Mouse (Mus musculus): ENCODE results near the gene Tbl1xr1. TPM values are rescaled to one million over a fixed set of nuclear protein-coding genes. Genes with fewer than 3 reads are reported as not detected.

The Tbl1xr1 gene
- polyA plus RNA-seq, 1 experiment from 2014 or later, result 23.4 TPM

DNA sequence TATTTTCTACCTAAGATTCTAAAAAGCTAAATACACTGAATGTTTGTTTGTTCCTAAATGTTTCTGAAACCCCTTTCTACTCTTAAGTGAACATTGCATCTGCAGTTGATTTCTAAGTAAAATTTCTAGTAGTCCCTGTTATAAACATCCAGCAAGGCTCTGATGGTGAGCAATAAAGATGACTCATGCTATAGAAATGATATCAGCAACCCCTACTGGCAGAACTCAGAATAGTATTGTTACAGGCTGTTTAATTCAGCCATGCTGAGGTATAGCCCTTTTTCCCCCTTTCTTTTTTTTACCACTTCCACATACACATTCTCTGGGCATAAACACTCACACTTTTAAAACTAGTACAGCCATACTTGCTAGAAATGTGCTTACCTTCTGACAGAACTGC lies 114.0 kb downstream of the Tbl1xr1 start:
- no peaks in the 10 kb centered on the region for H3K9me3 ChIP-seq
- H3K27me3 ChIP-seq, result no peaks in the 10 kb centered on the region
- H3K4me1 ChIP-seq, result no peaks in the 10 kb centered on the region
- H3K9ac ChIP-seq (replicated peaks), result no peak overlapping the region
- no peak overlapping the region for H3K4me3 ChIP-seq
- H3K4me2 ChIP-seq (replicated peaks), result no peak overlapping the region
- peak; percentile 84 for ATAC-seq (replicated peaks)
- H3K27ac ChIP-seq (replicated peaks), result no peak overlapping the region
- H3K36me3 ChIP-seq, result peaks cover 7% of the 10 kb centered on the region; the same call in 1 of the 2 replicates

DNA sequence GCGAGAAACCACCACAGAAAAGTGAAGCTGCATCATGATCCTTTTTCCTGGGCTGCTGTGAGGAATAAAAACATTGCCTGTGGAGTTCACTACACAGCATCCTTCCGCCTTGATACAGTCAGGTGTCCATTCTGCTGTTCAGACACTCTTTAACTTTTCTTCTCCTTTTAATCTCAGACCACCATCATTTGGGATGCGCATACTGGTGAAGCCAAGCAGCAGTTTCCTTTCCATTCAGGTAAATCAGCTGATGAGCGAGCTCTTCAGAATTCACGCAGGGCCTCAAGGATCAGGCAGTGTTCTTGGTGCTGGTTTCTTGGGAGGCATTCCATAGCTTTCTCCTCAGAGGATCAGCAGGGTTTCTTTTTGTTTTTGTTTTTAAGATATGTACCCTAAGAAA lies 116.5 kb downstream of the Tbl1xr1 start:
- Histone ChIP-seq H3K9ac (replicated peaks) (no peak overlapping the region), H3K9me3 (no peaks in the 10 kb centered on the region), H3K36me3 (peaks cover 10% of the 10 kb centered on the region; the same call in 1 of the 2 replicates), H3K4me3 (no peak overlapping the region), H3K27me3 (no peaks in the 10 kb centered on the region), H3K4me1 (no peaks in the 10 kb centered on the region), H3K27ac (replicated peaks) (no peak overlapping the region), H3K4me2 (replicated peaks) (no peak overlapping the region)
- WGBS, result 91% methylated on average over 5 of the region's 5 CpGs
- no peak for ATAC-seq (replicated peaks)

DNA sequence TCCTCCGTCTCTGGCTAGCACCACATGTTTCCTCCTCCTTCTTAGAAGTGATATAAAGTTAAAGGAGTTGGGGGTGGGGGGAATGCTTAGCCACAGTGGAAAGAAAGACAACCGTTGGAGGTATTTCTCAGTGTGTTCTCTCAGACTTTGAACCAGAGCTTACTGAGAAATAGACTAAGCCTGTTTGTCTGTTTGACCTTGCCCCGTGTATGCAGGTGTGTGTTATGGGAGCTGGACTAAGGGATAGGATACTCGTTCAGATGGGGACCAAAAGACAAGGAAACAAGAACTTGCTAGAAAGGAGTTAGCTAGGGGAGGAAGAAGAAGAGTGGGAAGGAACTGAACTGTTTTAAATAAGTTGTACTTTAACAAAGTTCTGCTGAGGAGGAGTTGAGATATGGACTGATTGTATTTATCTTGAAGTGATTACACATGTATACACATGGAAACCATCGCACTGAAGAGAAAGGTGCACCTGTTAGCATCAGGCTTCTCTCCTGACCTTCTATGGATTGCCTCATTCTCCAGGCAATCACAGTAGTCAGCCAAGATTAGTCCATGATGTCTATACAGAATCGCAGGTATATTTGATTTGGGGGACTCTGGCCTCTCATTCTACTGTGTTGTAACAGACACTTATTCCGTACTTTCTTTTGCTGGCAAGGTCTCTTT lies 117.9 kb downstream of the Tbl1xr1 start:
- Histone ChIP-seq H3K4me1 (no peaks in the 10 kb centered on the region), H3K9me3 (no peaks in the 10 kb centered on the region), H3K4me2 (replicated peaks) (no peak overlapping the region), H3K9ac (replicated peaks) (no peak overlapping the region), H3K36me3 (peaks cover 17% of the 10 kb centered on the region), H3K27ac (replicated peaks) (no peak overlapping the region), H3K27me3 (no peaks in the 10 kb centered on the region), H3K4me3 (no peak overlapping the region)
- WGBS, result 89% methylated on average over 7 of the region's 7 CpGs
- no peak for ATAC-seq (replicated peaks)

DNA sequence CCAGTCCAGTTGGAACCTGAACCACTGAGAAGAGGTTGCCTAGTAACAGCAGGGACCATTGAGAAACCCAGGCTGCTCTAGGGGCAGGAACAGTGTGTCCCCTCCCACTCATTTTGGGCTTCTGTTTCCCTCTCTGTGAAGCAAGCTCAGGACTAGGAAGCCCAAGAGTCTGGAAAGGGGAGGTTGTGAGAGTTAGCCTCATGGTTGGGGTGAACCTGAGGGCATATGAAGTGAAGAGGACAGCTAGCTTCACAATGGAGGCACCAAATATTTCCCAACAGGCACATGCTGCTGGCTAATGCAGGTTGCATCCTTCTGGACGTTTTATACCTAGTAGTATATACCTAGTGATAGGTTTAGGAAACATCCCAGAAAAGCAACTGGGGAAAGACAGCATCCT lies 122.3 kb downstream of the Tbl1xr1 start:
- Histone ChIP-seq H3K9ac (replicated peaks) (no peak overlapping the region), H3K4me3 (no peak overlapping the region), H3K4me2 (replicated peaks) (no peak overlapping the region), H3K36me3 (peaks cover 26% of the 10 kb centered on the region), H3K27me3 (no peaks in the 10 kb centered on the region), H3K9me3 (no peaks in the 10 kb centered on the region), H3K27ac (replicated peaks) (no peak overlapping the region), H3K4me1 (no peaks in the 10 kb centered on the region)
- WGBS, result 78% methylated on average over 1 of the region's 1 CpGs
- ATAC-seq (replicated peaks), result no peak

DNA sequence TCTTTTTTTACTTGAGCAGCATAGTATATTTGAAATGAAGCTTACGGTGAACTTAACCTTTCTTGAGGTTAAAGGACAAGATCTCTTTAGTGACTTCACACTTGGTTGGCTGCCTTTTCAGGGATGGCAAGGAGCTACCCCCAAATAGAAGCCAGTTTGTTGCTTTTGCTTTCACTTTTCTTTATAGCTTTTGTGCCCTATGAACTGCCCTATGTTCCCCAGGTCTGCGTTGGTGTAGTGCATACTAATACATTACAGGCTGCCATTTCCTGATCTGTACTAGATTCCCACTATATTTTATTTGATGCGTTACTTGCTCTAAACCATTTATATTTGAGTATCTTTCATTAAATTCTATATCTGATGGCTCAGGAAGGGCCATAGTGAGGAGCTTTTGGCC lies 127.7 kb downstream of the Tbl1xr1 start:
- Histone ChIP-seq H3K9me3 (no peaks in the 10 kb centered on the region), H3K27ac (replicated peaks) (no peak overlapping the region), H3K4me3 (no peak overlapping the region), H3K4me2 (replicated peaks) (no peak overlapping the region), H3K9ac (replicated peaks) (no peak overlapping the region), H3K27me3 (no peaks in the 10 kb centered on the region), H3K36me3 (peaks cover 16% of the 10 kb centered on the region), H3K4me1 (no peaks in the 10 kb centered on the region)
- WGBS, result 94% methylated on average over 3 of the region's 3 CpGs
- no peak for ATAC-seq (replicated peaks)

DNA sequence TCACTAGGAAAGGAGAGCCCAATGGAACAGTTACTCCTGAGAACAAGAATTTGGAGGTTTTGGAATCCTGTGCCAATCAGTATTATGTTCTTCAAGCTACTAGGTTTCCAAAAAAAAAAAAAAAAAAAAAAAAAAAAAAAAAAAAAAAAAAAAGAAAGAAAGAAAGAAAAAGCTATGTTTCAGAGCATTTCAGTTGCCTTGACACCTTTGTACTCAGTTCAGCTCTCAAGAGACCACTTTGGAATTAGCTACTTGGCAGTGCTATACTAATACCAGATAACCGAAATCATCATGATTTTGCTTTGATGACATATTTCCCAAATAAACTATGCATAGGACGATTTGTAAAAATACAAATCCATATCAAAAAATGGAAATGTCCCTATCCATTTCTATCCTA lies 145.1 kb downstream of the Tbl1xr1 start:
- no peak for ATAC-seq (replicated peaks)
- Histone ChIP-seq H3K4me1 (no peaks in the 10 kb centered on the region), H3K36me3 (no peaks in the 10 kb centered on the region; the same call in 1 of the 2 replicates), H3K27ac (replicated peaks) (no peak overlapping the region), H3K4me2 (replicated peaks) (no peak overlapping the region), H3K4me3 (no peak overlapping the region), H3K9me3 (no peaks in the 10 kb centered on the region), H3K9ac (replicated peaks) (no peak overlapping the region), H3K27me3 (no peaks in the 10 kb centered on the region)
- WGBS, result 86% methylated on average over 2 of the region's 2 CpGs

DNA sequence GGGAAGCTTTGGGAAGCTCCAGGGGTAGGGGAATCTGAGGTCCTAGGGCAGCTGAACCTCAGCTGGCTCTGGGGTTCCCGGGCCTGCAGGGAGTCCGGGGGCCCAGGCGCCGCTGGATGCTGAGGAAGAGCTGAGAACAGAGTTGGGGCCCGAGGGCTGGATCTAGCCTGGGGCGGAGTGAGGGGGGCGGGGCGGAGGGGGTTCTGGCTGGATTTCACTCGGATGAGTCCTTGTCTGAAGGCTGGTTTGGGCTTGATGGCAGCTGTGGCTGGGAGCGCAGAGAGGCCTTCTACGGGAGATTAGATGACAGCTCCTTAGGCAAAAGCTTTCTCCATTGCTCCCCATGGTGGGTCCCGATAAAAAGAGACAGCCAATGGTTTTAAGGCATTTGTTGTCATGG lies 145.9 kb downstream of the Tbl1xr1 start:
- ATAC-seq (replicated peaks), result no peak; the same call in 1 of the 2 replicates
- no peaks in the 10 kb centered on the region; the same call in 1 of the 2 replicates for H3K36me3 ChIP-seq
- no peaks in the 10 kb centered on the region for H3K27me3 ChIP-seq
- no peak overlapping the region for H3K27ac ChIP-seq (replicated peaks)
- H3K4me3 ChIP-seq, result no peak overlapping the region
- 43% methylated on average over 12 of the region's 12 CpGs for WGBS
- H3K9ac ChIP-seq (replicated peaks), result no peak overlapping the region
- H3K4me1 ChIP-seq, result no peaks in the 10 kb centered on the region
- no peaks in the 10 kb centered on the region for H3K9me3 ChIP-seq
- H3K4me2 ChIP-seq (replicated peaks), result no peak overlapping the region

DNA sequence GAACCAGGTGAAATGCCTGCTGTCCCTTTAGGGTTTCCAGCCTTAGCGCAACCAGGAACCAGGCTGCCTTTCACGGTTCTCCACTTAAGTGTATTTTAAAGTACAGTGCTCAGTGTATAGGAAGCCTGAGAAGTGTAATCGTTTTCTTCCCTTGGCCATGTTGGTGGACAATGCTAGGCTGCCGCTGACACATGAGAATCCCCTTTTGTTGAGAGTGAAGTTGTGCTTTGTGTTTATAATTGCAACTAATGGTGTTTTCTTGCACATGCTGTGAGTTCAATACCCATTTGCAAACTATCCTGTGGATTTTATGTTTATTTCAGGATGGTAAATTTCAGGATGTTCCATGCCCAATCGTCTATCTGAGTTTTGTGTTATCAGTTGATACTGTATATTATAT lies 146.6 kb downstream of the Tbl1xr1 start:
- H3K4me2 ChIP-seq (replicated peaks), result no peak overlapping the region
- no peaks in the 10 kb centered on the region for H3K36me3 ChIP-seq
- ATAC-seq (replicated peaks), result no peak
- H3K4me1 ChIP-seq, result no peaks in the 10 kb centered on the region
- H3K27me3 ChIP-seq, result no peaks in the 10 kb centered on the region
- no peaks in the 10 kb centered on the region for H3K9me3 ChIP-seq
- no peak overlapping the region for H3K27ac ChIP-seq (replicated peaks)
- WGBS, result 80% methylated on average over 5 of the region's 5 CpGs
- no peak overlapping the region for H3K4me3 ChIP-seq
- H3K9ac ChIP-seq (replicated peaks), result no peak overlapping the region

DNA sequence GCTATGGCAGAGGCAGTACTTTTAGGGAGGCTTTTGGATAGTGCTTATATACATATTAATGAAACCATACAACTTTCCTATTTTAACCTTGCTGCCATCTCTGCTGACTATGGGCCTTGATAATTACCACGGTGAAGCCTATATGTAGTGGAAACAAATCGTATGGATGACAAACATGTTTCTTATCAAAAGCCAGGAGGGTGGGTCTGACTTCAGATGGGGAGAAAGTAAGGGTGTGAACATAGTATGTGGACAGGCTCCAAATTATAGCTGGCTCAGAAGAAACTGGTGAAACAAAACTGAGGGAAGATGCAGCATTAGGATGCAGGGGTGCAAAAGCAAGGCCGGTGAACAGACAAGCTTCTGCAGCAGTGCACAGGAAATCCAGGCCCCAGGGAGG lies 151.6 kb downstream of the Tbl1xr1 start:
- Histone ChIP-seq H3K27ac (replicated peaks) (no peak overlapping the region), H3K4me1 (0 out of 2 replicates have a peak, but pooled peaks cover 5% of the 10 kb centered on the region), H3K36me3 (no peaks in the 10 kb centered on the region), H3K9ac (replicated peaks) (no peak overlapping the region), H3K27me3 (no peaks in the 10 kb centered on the region), H3K9me3 (no peaks in the 10 kb centered on the region), H3K4me2 (replicated peaks) (no peak overlapping the region), H3K4me3 (no peak overlapping the region)
- no peak for ATAC-seq (replicated peaks)
- 86% methylated on average over 3 of the region's 3 CpGs for whole genome bisulfite sequencing

DNA sequence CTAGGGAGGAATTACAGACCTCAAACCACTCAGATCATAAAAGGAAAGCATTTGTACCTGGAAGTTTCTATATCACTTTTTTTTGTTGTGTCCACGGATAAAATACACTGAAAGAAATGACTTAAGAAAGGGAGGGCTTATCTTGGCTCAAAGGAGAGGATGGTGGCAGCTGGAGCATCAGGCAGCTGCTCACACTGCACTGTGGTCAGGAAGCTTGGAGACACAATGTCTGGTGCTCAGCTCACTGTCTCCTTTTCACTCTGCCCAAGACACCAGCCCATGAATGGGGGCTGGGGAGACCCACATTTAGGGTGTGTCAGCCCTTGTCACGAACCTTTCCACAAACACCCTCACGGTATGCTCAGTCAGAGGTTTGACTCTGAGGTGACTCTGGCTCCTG lies 154.2 kb downstream of the Tbl1xr1 start:
- H3K9me3 ChIP-seq, result no peaks in the 10 kb centered on the region
- WGBS, result 75% methylated on average over 3 of the region's 3 CpGs
- H3K4me1 ChIP-seq, result 0 out of 2 replicates have a peak, but pooled peaks cover 5% of the 10 kb centered on the region
- ATAC-seq (replicated peaks), result no peak
- no peak overlapping the region for H3K4me3 ChIP-seq
- no peak overlapping the region for H3K27ac ChIP-seq (replicated peaks)
- H3K9ac ChIP-seq (replicated peaks), result no peak overlapping the region
- no peaks in the 10 kb centered on the region for H3K36me3 ChIP-seq
- no peak overlapping the region for H3K4me2 ChIP-seq (replicated peaks)
- H3K27me3 ChIP-seq, result no peaks in the 10 kb centered on the region

DNA sequence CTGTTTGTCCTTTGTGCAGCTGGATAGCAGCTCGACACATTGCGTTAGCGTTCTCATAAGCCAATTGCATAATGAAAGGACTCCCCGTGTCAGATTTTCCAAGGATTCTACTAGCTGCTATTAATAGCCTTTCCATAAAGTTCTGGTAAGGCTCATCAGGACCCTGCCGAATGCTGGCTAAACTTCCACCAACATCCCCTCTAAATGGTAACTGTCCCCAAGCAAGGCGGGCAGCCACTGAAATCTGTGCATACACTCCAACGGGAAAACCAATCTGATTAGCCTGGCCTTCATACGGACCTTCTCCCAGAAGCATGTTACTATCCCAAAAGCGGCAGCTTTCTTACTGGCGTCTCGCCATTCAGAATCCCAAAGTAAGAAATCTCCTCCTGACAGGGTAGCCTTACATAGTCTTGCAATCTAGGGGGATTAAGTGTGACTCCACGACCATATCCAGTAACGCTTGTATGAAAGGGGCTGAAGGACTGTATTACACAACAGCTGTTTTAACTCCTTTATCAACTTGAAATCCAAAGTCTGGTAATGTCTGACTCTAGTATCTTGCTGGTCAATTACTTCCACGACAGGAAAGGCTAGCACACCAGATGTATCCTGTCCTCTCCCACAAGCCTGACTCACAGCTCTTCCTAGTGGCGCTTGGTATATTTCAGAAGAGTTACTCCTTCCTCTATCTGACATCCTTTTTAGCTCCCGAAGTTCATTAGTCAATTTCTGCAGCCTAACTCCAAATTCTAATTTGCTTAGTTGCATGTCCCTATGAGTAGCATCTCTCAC lies 161.9 kb downstream of the Tbl1xr1 start:
- no peak overlapping the region for H3K4me2 ChIP-seq (replicated peaks)
- H3K27me3 ChIP-seq, result no peaks in the 10 kb centered on the region
- no peaks in the 10 kb centered on the region for H3K36me3 ChIP-seq
- no peak for ATAC-seq (replicated peaks)
- no peak overlapping the region for H3K27ac ChIP-seq (replicated peaks)
- H3K4me3 ChIP-seq, result no peak overlapping the region
- H3K4me1 ChIP-seq, result no peaks in the 10 kb centered on the region
- H3K9ac ChIP-seq (replicated peaks), result no peak overlapping the region
- WGBS, result 95% methylated on average over 16 of the region's 16 CpGs
- H3K9me3 ChIP-seq, result 0 out of 2 replicates have a peak, but pooled peaks cover 6% of the 10 kb centered on the region

All from forebrain, embryonic 15.5 days (tissue).